Mouse (Mus musculus) cortical plate, adult 2 months (tissue): Measurements from ENCODE around the gene Filip1l.

Source experiments
- CTCF ChIP-seq: fragments of 200-500 bp; IDR thresholded peaks from 2 replicates; pipeline ENCODE4 v1.5.1; 2011; ENCODE audit warnings: mild to moderate bottlenecking, control low read depth, low read length; ENCODE audit not compliant: insufficient read depth; ENCODE audit errors: extremely low read depth
- POLR2A ChIP-seq: fragments of 200-500 bp; IDR thresholded peaks from 2 replicates; pipeline ENCODE4 v1.6.1; 2011; ENCODE audit warnings: mild to moderate bottlenecking, low read length, control low read depth; ENCODE audit not compliant: insufficient read depth; ENCODE audit errors: extremely low read depth

DNA sequence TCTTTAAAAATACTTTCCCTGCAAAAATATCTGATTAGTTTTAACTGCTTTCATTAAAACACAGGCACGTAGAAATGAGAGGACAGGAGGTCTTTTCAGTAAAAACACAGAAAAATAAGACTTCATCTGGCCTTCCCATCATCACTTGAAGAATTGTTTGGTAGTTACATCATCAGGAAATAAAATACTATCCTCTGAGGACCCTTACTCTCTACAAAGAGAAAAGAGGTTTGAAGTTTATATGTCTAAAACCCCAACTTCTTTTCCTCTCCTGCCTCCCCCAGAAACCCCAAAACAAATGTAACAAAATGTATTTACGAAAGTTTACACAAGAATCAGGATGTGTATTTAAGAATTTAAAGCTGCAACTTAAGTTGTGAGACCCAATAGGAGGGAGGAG is 195.7 kb downstream of the Filip1l start:
- TF ChIP-seq CTCF: no peak
- TF ChIP-seq POLR2A: no peak
